Mouse (Mus musculus): ENCODE measurements around the gene Ugt1a2. TPM values are rescaled to one million over a fixed set of nuclear protein-coding genes. Genes with fewer than 3 reads are reported as not detected.

Ugt1a2 gene
- polyA plus RNA-seq, 1 experiment, result 10.9 TPM

- no peak for TF ChIP-seq POLR2A (IDR thresholded peaks at IDR 0.05; ENCODE audit: borderline replicate concordance, low read depth, low read length)
- TF ChIP-seq CTCF (IDR thresholded peaks at IDR 0.05; ENCODE audit: low read depth, low read length), result no peak
- H3K4me3 ChIP-seq (ENCODE audit: insufficient read depth, low read length), result no peak overlapping the region
- no peaks in the 10 kb centered on the region for H3K4me1 ChIP-seq (ENCODE audit: control insufficient read depth, insufficient read depth, low read length)
- H3K27ac ChIP-seq (ENCODE audit: insufficient read depth, low read depth, low read length), result no peak overlapping the region
Observed at GRCm38 (mm10) chr1:88254793-88255465, 54.5 kb downstream of the Ugt1a2 start.

GRCm38 (mm10) chr1:88255466-88255857, 55.1 kb downstream of the Ugt1a2 start:
- Histone ChIP-seq H3K27ac (ENCODE audit: insufficient read depth, low read depth, low read length) (no peak overlapping the region), H3K4me3 (ENCODE audit: insufficient read depth, low read length) (no peak overlapping the region), H3K4me1 (ENCODE audit: control insufficient read depth, insufficient read depth, low read length) (no peaks in the 10 kb centered on the region)
- TF ChIP-seq POLR2A (IDR thresholded peaks at IDR 0.05; ENCODE audit: borderline replicate concordance, low read depth, low read length) (no peak), CTCF (IDR thresholded peaks at IDR 0.05; ENCODE audit: low read depth, low read length) (no peak)

DNA sequence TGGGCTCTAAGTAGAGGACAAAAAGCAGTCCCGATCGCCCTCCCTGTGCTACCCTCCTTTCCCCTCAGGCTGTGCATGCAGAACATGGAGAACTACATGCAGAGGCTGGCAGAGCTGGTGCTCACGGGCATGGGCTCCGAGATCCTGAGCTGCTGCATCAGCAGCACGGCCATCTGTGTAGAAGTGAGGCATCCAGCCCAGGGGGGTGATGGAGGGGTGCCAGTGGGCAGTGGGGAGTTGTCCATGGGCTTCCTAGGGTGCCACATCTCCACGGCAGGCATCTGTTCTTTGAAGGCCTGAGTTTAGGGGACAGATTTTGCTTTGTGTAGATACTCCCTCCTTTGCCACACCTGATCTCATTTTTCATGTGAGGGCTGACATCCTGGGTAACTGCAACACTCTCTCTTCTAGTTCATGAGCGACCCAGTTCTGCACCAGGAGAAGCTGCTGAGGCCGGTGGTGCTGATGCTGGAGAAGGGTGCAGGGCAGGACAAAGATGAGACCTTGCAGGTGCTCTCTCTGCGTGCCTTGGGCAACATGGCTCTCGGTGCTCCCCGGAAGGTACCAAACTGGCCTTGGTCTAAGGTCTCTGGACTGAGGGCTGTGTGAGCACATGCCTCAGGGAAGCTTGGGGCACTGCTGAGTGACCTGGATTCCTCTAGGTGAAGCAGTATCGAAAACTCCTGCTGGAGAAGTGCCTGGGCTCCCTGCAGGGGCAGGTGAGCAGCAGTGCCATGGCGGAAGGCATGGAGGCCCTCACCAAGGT, 55.8 kb downstream of the Ugt1a2 start:
- Histone ChIP-seq H3K4me1 (ENCODE audit: control insufficient read depth, insufficient read depth, low read length) (no peaks in the 10 kb centered on the region), H3K4me3 (ENCODE audit: insufficient read depth, low read length) (no peak overlapping the region), H3K27ac (ENCODE audit: insufficient read depth, low read depth, low read length) (no peak overlapping the region)
- TF ChIP-seq POLR2A (IDR thresholded peaks at IDR 0.05; ENCODE audit: borderline replicate concordance, low read depth, low read length) (no peak), CTCF (IDR thresholded peaks at IDR 0.05; ENCODE audit: low read depth, low read length) (no peak)

GRCm38 (mm10) chr1:88256886-88257663, 56.7 kb downstream of the Ugt1a2 start:
- TF ChIP-seq CTCF (IDR thresholded peaks at IDR 0.05; ENCODE audit: low read depth, low read length), result no peak
- TF ChIP-seq POLR2A (IDR thresholded peaks at IDR 0.05; ENCODE audit: borderline replicate concordance, low read depth, low read length), result no peak
- Histone ChIP-seq H3K27ac (ENCODE audit: insufficient read depth, low read depth, low read length) (no peak overlapping the region), H3K4me3 (ENCODE audit: insufficient read depth, low read length) (no peak overlapping the region), H3K4me1 (ENCODE audit: control insufficient read depth, insufficient read depth, low read length) (peaks cover 3% of the 10 kb centered on the region)

DNA sequence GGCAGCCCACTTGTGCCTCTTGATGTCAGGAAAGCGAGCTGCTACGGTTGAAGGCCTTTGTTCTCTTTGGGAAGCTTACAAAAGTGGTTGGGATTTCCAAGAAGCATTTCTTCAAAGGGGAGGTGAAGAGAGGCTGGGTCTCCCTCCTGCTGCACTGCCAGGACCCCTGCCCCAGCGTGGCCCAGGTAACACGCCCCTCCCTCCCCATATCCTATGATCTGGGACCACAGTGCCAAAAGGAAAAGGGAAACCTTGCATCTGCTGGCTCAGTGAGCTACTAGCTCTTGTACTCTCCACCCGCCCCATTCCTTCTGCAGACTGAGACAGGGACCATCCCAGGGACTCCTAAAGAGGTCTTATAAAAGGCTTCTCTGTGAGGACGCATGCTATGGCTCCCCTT, 57.3 kb downstream of the Ugt1a2 start:
- peaks cover 9% of the 10 kb centered on the region for H3K4me1 ChIP-seq (ENCODE audit: control insufficient read depth, insufficient read depth, low read length)
- no peak for TF ChIP-seq POLR2A (IDR thresholded peaks at IDR 0.05; ENCODE audit: borderline replicate concordance, low read depth, low read length)
- no peak for TF ChIP-seq CTCF (IDR thresholded peaks at IDR 0.05; ENCODE audit: low read depth, low read length)
- no peak overlapping the region for H3K27ac ChIP-seq (ENCODE audit: insufficient read depth, low read depth, low read length)
- H3K4me3 ChIP-seq (ENCODE audit: insufficient read depth, low read length), result no peak overlapping the region

GRCm38 (mm10) chr1:88258361-88258760, 58.0 kb downstream of the Ugt1a2 start:
- H3K27ac ChIP-seq (ENCODE audit: insufficient read depth, low read depth, low read length), result no peak overlapping the region
- H3K4me1 ChIP-seq (ENCODE audit: control insufficient read depth, insufficient read depth, low read length), result peaks cover 12% of the 10 kb centered on the region
- no peak overlapping the region for H3K4me3 ChIP-seq (ENCODE audit: insufficient read depth, low read length)
- TF ChIP-seq CTCF (IDR thresholded peaks at IDR 0.05; ENCODE audit: low read depth, low read length), result no peak

GRCm38 (mm10) chr1:88258881-88259642, 58.7 kb downstream of the Ugt1a2 start:
- no peak overlapping the region for H3K27ac ChIP-seq (ENCODE audit: insufficient read depth, low read depth, low read length)
- peaks cover 12% of the 10 kb centered on the region for H3K4me1 ChIP-seq (ENCODE audit: control insufficient read depth, insufficient read depth, low read length)
- no peak overlapping the region for H3K4me3 ChIP-seq (ENCODE audit: insufficient read depth, low read length)
- TF ChIP-seq POLR2A (IDR thresholded peaks at IDR 0.05; ENCODE audit: borderline replicate concordance, low read depth, low read length) (no peak), CTCF (IDR thresholded peaks at IDR 0.05; ENCODE audit: low read depth, low read length) (no peak)

- TF ChIP-seq POLR2A (IDR thresholded peaks at IDR 0.05; ENCODE audit: borderline replicate concordance, low read depth, low read length) (no peak), CTCF (IDR thresholded peaks at IDR 0.05; ENCODE audit: low read depth, low read length) (no peak)
- Histone ChIP-seq H3K4me1 (ENCODE audit: control insufficient read depth, insufficient read depth, low read length) (peaks cover 12% of the 10 kb centered on the region), H3K4me3 (ENCODE audit: insufficient read depth, low read length) (no peak overlapping the region), H3K27ac (ENCODE audit: insufficient read depth, low read depth, low read length) (no peak overlapping the region)
Observed at GRCm38 (mm10) chr1:88259643-88260024, 59.2 kb downstream of the Ugt1a2 start.

DNA sequence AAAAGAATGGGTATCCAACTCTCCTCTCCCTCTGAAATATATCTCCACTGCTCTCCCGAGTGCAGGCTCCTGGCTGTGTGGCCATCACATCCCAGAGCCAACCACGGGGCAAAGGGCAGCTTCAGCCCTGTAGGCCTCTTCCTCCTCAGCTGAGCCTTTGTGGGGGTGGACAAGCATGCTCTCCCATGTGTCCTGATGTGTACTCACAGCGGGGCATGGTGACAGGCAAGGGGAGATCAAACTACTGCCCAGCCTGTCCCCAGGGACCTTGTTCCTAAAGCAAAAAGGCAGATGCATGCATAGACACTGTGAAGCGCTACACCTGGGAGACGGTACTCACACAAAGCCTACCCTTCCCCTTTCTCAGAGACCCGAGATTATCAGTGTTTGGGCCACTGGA, 59.7 kb downstream of the Ugt1a2 start:
- no peak for TF ChIP-seq POLR2A (IDR thresholded peaks at IDR 0.05; ENCODE audit: borderline replicate concordance, low read depth, low read length)
- TF ChIP-seq CTCF (IDR thresholded peaks at IDR 0.05; ENCODE audit: low read depth, low read length), result no peak
- no peak overlapping the region for H3K27ac ChIP-seq (ENCODE audit: insufficient read depth, low read depth, low read length)
- no peak overlapping the region for H3K4me3 ChIP-seq (ENCODE audit: insufficient read depth, low read length)

More for the DNA sequence above, 59.7 kb downstream of the Ugt1a2 start:
- H3K4me1 ChIP-seq (ENCODE audit: control insufficient read depth, insufficient read depth, low read length), result peaks cover 12% of the 10 kb centered on the region
